Mouse (Mus musculus) heart, embryonic 11.5 days (tissue): Measurements from ENCODE around the gene Nostrin. TPM values are rescaled to one million over a fixed set of nuclear protein-coding genes. Genes with fewer than 3 reads are reported as not detected.

Experiments used
- ATAC-seq: fragments of 200-750 bp; cut with Nextera tagmentation; replicated peaks from 2 replicates; pipeline ENCODE4 v1.8.0; 2017; ENCODE audit warnings: moderate library complexity; ENCODE audit not compliant: insufficient number of reproducible peaks, low FRiP score, low TSS enrichment
- H3K27ac ChIP-seq: fragments of 300-500 bp; sonication (generic); 2 replicates; pipeline ENCODE4 v1.5.1; 2014; ENCODE audit warnings: mild to moderate bottlenecking, low read depth, low read length
- H3K27me3 ChIP-seq: fragments of 300-500 bp; sonication (generic); 2 replicates; pipeline ENCODE4 v1.6.1; 2014; ENCODE audit warnings: mild to moderate bottlenecking, low read length, mixed read lengths; ENCODE audit not compliant: control insufficient read depth, insufficient read depth
- H3K36me3 ChIP-seq: fragments of 300-500 bp; sonication (generic); 2 replicates; pipeline ENCODE4 v1.6.1; 2014; ENCODE audit warnings: mild to moderate bottlenecking, low read length, moderate library complexity, mixed read lengths; ENCODE audit not compliant: control insufficient read depth, insufficient read depth
- H3K4me1 ChIP-seq: fragments of 300-500 bp; sonication (generic); 2 replicates; pipeline ENCODE4 v1.6.1; 2014; ENCODE audit warnings: low read length; ENCODE audit not compliant: control insufficient read depth, insufficient read depth
- H3K4me2 ChIP-seq: fragments of 300-500 bp; sonication (generic); 2 replicates; pipeline ENCODE4 v1.6.1; 2014; ENCODE audit warnings: mild to moderate bottlenecking, moderate library complexity
- H3K4me3 ChIP-seq: fragments of 300-500 bp; sonication (generic); 2 replicates; pipeline ENCODE4 v1.5.1; 2014; ENCODE audit warnings: low read depth, low read length
- H3K9ac ChIP-seq: fragments of 300-500 bp; sonication (generic); 2 replicates; pipeline ENCODE4 v1.6.1; 2014; ENCODE audit warnings: mild to moderate bottlenecking, low read depth, low read length, moderate library complexity
- H3K9me3 ChIP-seq: fragments of 300-500 bp; sonication (generic); replicated peaks from 2 replicates; pipeline ENCODE4 v1.6.1; 2016; ENCODE audit warnings: low read length; ENCODE audit not compliant: control insufficient read depth
- WGBS: fragments of 180-500 bp; shearing (Covaris S2); extraction: QIAGEN DNeasy Blood & Tissue Kit; methylation state at CpG from one replicate; pipeline ENCODE4 v1.1.7; 2014; ENCODE audit not compliant: insufficient replicate concordance; 5-methylcytosine and 5-hydroxymethylcytosine counted together
- polyA plus RNA-seq: library from polyadenylated mRNA; unstranded; fragments of >200 nt; fragmentation: Nextera tagmentation; extraction: Ambion mirVana; gene quantifications from 2 replicates; pipeline ENCODE4 v1.2.1, GENCODE M21; 2014

The Nostrin gene
- polyA plus RNA-seq, 1 experiment from 2014 or later = 3.5 TPM

DNA sequence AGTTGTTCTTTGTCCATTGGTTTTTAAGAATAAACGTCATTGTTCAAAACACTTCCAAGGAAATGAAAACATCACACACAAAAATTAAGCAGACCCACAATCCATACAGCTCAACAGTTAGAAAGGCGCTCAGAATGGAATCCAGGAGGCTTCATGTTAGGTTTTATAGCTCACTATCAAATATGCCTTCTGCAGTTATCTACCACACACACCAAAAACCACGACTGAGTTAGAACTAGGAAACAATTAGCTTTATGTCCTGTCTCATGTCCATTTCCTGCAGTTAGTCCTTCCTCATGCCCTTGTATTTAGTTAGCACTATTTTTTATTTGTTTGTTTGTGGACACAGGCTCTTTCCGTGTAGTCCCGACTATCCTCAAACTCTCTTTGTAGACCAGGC is 55.5 kb downstream of the Nostrin start:
- H3K4me3 ChIP-seq = no peak overlapping the region
- no peaks in the 10 kb centered on the region for H3K4me1 ChIP-seq
- no peaks in the 10 kb centered on the region for H3K27me3 ChIP-seq
- no peak for ATAC-seq
- H3K4me2 ChIP-seq = no peak overlapping the region
- 78% methylated on average over 5 of the region's 5 CpGs for WGBS
- no peak overlapping the region for H3K27ac ChIP-seq
- no peak overlapping the region for H3K9ac ChIP-seq
- H3K36me3 ChIP-seq = peaks cover 13% of the 10 kb centered on the region
- no peaks in the 10 kb centered on the region for H3K9me3 ChIP-seq

DNA sequence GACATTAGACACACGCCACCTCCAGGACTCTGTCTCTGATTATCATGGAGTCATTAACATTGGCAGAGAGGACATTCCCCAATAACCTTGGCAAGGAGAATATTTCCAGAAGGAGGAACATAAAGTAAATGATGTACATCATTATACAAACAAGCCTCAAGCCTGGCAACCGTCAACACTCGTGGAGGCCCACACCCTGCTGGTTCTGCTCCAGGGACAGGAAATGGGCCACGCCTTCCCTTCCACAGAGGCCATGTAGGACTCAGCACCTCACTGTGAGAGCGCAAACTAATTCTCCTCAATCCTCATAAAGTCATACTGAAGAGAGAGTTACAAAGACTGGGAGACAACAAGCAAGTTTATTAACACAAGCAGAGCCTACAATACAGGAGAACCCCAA is 58.0 kb downstream of the Nostrin start:
- WGBS = 85% methylated on average over 5 of the region's 5 CpGs
- H3K27me3 ChIP-seq = no peaks in the 10 kb centered on the region
- H3K4me2 ChIP-seq = no peak overlapping the region
- H3K4me3 ChIP-seq = no peak overlapping the region
- no peaks in the 10 kb centered on the region for H3K4me1 ChIP-seq
- ATAC-seq = no peak
- H3K27ac ChIP-seq = no peak overlapping the region
- H3K36me3 ChIP-seq = peaks cover 13% of the 10 kb centered on the region
- H3K9me3 ChIP-seq = no peaks in the 10 kb centered on the region
- no peak overlapping the region for H3K9ac ChIP-seq

DNA sequence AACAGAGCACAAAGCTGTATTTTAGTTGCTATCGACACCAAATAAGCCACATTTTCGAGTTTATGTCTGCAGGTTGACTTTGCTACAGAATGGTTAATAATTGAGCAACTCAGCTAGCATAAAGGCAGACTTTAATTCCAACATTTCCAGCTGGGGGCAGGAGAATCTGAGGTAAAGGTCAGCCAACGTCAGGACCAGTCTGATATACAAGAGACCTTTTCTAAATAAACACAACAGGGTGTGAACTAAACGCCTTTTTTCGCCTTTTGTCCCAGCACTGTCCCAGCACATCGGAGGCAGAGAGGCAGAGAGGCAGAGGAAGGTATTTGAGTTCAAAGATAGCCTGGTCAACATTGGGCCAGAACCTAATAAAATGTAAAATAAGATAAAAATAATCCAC is 69.6 kb downstream of the Nostrin start:
- Histone ChIP-seq H3K4me3 (peak overlapping the region; percentile 86), H3K9me3 (no peaks in the 10 kb centered on the region), H3K4me2 (peak overlapping the region; percentile 61), H3K27me3 (no peaks in the 10 kb centered on the region), H3K9ac (peak overlapping the region; percentile 91), H3K4me1 (0 out of 2 replicates have a peak, but pooled peaks cover 2% of the 10 kb centered on the region), H3K27ac (no peak overlapping the region), H3K36me3 (peaks cover 10% of the 10 kb centered on the region)
- 17% methylated on average over 6 of the region's 6 CpGs for WGBS
- no peak for ATAC-seq

DNA sequence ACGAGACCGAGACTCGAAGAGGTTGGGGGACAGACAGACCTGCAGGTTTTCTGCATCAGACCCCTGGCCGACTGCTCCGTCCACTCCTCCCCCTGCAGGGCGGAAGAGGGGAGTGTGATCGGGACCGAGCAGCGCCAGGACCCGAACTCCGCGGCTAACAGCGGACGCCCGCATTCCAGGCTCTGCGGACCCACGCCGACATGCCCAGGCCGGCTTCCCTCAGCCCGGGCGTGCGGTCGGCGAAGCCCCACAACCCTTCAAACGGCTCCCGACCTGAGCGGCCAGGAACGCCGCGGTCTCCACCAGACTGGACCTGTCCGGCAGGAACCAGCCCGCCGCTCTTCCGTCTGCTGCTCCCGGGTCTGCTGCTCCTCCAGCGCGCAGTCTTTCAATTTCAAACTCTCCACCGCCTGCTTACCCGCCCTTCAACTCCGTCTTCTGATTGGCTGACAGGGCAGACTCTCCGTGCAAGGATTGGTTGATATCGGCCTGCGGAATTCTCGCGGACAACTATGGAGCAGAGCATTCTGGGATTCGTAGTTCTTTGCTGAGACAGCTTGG is 70.3 kb downstream of the Nostrin start, which contains the start of gene Spc25:
TSS of gene Spc25 (minus strand) at position 404 of the 561 bp plus-strand sequence.
- peaks cover 10% of the 10 kb centered on the region for H3K36me3 ChIP-seq
- H3K27me3 ChIP-seq = no peaks in the 10 kb centered on the region
- peak within 1 kb of the TSS; percentile 58; the same call in 1 of the 2 replicates for H3K27ac ChIP-seq
- no peaks in the 10 kb centered on the region for H3K9me3 ChIP-seq
- peak within 1 kb of the TSS; percentile 91 for H3K9ac ChIP-seq
- peak; percentile 99 for ATAC-seq
- peak within 1 kb of the TSS; percentile 61 for H3K4me2 ChIP-seq
- H3K4me3 ChIP-seq = peak within 1 kb of the TSS; percentile 86
- 0 out of 2 replicates have a peak, but pooled peaks cover 2% of the 10 kb centered on the region for H3K4me1 ChIP-seq
- WGBS = under 1% methylated on average over 45 of the region's 46 CpGs

DNA sequence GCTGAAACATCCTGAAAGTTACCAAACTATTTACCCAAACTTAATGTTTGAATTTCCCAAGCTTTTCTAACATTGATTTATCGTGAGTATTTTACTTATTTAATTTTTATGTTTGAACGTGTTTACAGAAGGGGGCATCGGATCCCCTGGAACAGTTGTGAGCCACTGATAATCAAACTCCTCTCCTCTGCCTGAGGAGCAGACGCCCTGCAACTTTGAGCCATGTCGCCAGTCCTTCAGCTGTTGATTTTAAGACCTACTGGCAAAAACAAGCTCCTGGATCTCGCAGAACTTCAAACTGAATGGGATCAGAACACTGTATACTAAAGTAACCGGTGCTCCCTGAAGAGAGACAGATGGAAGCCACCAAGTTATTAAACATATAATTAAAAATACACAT is 70.9 kb downstream of the Nostrin start:
- Histone ChIP-seq H3K27ac (no peak overlapping the region), H3K4me1 (0 out of 2 replicates have a peak, but pooled peaks cover 2% of the 10 kb centered on the region), H3K27me3 (no peaks in the 10 kb centered on the region), H3K4me2 (peak overlapping the region; percentile 52), H3K36me3 (peaks cover 6% of the 10 kb centered on the region), H3K9ac (no peak overlapping the region), H3K4me3 (peak overlapping the region; percentile 86), H3K9me3 (no peaks in the 10 kb centered on the region)
- 0 out of 2 replicates have a peak, but pooled peaks have one; percentile 46 for ATAC-seq
- WGBS = 14% methylated on average over 7 of the region's 7 CpGs

DNA sequence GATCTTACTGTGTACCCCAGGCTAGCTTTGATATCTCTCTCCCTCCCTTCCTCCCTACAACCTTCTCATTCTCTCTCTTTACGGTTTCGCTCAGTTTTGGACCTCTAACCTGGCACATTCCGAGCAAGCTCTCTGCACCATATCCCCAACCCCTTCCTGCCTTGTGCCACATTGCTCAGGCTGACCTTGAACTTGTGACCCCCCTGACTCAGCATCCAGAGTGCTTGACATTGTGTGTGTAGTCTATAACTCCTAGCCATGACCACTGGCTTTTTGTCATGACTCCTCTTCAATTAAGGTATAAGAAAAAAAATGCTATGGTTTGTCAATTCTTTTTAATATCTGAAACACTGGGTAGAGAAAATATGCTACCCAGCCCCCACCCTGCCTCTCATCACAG is 74.1 kb downstream of the Nostrin start:
- H3K27ac ChIP-seq = no peak overlapping the region
- 75% methylated on average over 3 of the region's 3 CpGs for WGBS
- H3K4me1 ChIP-seq = no peaks in the 10 kb centered on the region
- H3K9me3 ChIP-seq = no peaks in the 10 kb centered on the region
- H3K4me2 ChIP-seq = no peak overlapping the region
- no peaks in the 10 kb centered on the region for H3K36me3 ChIP-seq
- no peaks in the 10 kb centered on the region for H3K27me3 ChIP-seq
- no peak overlapping the region for H3K4me3 ChIP-seq
- ATAC-seq = no peak
- no peak overlapping the region for H3K9ac ChIP-seq

DNA sequence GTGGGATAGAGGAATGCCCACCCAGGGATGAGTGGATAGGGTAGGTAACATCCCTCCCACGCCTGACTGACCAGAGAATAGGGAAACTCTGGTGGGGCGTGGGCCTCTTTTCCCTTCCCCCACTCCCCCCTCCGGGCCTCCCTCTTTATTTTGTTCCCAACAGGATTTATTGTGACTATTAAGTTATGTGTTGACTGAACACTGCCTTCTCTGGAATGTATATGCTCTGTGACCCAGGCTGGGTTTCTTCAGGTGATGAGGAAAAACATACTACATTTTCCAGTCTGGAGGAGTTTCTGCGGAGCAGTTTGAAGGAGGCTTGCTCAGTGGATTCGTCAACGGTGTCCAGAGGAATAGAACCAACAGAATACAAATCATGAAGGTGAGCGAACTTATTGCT is 75.2 kb downstream of the Nostrin start, which contains the start of gene G6pc2:
TSS of gene G6pc2 (plus strand) at position 301 of the 400 bp plus-strand sequence.
- Histone ChIP-seq H3K9me3 (no peaks in the 10 kb centered on the region), H3K4me2 (no peak within 1 kb of the TSS), H3K36me3 (no peaks in the 10 kb centered on the region), H3K9ac (no peak within 1 kb of the TSS), H3K27ac (no peak within 1 kb of the TSS), H3K4me3 (no peak within 1 kb of the TSS), H3K27me3 (no peaks in the 10 kb centered on the region), H3K4me1 (no peaks in the 10 kb centered on the region)
- 76% methylated on average over 7 of the region's 7 CpGs for WGBS
- ATAC-seq = no peak

DNA sequence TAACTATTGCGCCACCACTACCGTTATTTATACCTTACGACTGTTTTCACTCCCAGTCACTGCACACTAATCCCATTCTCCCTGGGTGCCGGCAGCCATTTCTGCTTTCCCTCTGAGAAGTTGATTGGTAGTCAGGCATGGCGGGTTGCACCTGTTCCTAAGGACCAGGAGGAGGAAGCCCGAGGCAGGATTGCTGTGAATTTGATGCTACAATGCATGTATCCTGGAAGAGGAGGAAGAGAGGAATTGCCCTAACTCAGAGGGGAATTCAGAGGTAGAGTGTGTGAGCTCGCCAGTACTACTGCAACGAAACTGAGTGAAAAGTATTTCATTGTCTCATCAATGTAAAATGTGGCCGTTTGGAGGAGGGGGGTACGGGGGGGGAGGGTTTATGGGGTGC is 77.1 kb downstream of the Nostrin start:
- no peak for ATAC-seq
- Histone ChIP-seq H3K27ac (no peak overlapping the region), H3K4me1 (no peaks in the 10 kb centered on the region), H3K27me3 (no peaks in the 10 kb centered on the region), H3K36me3 (no peaks in the 10 kb centered on the region), H3K9ac (no peak overlapping the region), H3K4me3 (no peak overlapping the region), H3K9me3 (no peaks in the 10 kb centered on the region), H3K4me2 (no peak overlapping the region)
- 72% methylated on average over 10 of the region's 10 CpGs for WGBS

DNA sequence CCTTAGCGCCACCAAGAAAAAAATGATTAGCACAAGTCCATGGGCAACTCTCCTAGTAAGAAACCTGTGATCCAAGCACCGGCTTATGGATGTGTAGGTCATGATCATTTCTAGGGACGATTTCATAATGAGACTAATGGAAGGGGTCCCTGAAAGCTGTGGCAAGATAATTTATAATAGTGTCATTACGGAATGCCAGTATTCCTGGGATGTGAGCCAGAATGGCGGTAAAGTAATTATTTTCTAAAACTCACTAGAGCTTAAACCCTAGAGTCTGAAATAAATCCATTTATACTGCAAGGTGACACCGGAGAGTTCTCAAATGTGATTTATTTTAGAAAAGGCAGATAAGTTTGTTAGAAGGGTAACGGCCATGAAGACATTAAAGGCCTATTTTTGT is 79.6 kb downstream of the Nostrin start:
- WGBS = 78% methylated on average over 7 of the region's 7 CpGs
- Histone ChIP-seq H3K9me3 (no peaks in the 10 kb centered on the region), H3K27ac (no peak overlapping the region), H3K36me3 (no peaks in the 10 kb centered on the region), H3K27me3 (no peaks in the 10 kb centered on the region), H3K4me3 (no peak overlapping the region), H3K4me1 (no peaks in the 10 kb centered on the region), H3K9ac (no peak overlapping the region), H3K4me2 (no peak overlapping the region)
- no peak for ATAC-seq
